Mouse (Mus musculus): ENCODE results near the gene Mreg.

The Mreg gene

DNA sequence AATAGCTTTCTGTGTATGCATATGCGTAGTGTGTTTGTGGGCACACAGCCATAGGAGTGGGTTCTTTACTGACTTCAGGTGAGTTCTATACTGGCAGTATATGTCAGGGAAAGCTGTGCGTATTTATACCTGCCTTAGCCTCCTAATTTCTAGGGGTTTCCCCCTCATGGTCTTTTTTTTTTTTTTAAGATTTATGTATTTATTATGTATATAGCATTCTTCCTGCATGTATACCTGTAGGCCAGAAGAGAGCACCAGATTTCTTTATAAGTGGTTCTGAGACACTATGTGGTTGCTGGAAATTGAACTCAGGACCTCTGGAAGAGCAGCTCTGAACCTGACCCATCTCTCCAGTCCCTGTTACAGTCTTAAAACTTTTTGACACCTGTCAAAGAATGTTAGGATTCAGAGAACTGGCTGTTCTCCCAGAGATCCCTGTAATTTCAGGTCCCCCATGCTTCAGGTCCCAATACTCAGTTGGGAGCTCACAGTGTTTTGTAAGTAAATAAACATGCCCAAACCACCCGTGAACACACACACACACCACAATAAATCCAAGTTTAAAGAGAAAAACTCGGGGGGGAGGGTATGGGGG lies 14.9 kb upstream of the Mreg start:
- no peak for DNase-seq

DNA sequence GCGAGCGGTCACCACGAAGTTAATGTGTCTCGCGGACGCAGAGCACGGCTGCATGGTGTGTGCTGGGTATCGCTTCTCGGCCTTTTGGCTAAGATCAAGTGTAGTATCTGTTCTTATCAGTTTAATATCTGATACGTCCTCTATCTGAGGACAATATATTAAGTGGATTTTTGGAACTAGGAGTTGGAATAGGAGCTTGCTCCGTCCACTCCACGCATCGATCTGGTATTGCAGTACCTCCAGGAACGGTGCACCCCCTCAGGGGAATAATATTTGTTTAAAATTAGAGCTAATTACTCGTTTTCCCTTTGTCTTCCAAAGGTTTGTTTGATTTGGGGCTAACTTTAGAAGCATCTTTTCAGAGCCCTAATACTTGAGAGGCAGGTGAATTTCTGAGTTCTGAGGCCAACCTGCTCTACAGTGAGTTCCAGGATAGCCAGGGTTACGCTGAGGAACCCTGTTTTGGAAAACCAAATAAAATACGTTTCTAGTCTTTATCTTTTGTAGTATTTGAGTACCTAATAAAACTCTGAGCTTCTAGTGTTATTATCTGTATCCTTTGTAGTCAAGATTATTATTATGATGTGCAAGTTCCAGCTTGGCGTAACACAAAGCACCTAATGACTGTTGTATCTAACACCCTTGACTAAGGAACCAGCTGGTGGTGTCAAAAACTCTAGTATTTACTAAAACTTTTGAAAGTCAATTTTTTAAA lies 14.2 kb upstream of the Mreg start:
- no peak for DNase-seq

DNA sequence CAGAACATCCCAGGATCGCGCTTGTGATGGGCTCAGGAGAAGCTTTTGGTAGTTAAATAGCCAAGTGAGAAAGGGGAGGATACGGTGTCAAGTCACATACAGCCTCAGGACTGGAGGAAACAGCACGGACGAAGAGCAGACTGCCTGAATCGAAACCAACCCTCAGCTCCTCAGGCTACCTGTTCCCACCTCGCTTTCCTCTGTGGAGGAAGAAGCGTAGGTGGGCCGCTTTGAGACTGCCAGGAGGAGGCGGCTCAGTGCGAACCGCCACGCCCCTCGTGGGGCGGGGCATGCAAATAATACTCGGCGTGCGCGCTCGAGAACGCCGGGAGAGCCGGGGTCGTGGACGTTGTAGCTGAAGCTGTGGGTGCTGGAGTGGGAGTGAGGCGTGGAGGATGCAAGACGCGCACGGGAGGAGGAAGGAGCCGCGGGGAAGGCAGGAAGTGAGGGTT lies 13.6 kb upstream of the Mreg start:
- DNase-seq, result peak; percentile 79

DNA sequence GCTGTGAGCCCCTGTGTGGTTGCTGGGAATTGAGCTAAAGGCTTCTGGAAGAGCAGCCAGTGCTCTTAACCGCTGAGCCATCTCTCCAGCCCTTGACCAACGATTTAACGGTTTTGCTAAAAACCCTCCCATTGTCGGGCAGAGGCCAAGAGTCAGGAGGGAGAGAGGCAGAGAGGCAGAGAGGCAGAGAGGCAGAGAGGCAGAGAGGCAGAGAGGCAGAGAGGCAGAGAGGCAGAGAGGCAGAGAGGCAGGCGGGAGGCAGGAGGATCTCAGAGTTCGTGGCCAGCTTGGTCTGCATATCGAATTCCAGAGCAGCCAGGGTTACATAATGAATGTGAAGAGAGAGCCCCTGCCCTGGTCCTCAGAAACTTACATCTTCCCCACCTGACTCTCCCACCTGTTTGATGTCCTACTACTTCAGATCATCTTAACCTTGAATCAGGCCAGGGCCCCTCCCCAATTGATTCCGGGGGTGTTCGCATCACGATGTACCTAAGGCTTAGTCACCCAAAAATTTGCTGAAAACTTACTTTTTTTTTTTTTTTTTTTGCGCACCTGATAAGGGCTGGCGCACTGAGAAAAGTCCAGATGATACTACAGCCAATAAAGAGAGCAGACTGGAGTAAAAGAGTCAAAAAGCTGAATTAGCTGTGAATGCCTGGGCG lies 13.1 kb upstream of the Mreg start:
- no peak for DNase-seq

DNA sequence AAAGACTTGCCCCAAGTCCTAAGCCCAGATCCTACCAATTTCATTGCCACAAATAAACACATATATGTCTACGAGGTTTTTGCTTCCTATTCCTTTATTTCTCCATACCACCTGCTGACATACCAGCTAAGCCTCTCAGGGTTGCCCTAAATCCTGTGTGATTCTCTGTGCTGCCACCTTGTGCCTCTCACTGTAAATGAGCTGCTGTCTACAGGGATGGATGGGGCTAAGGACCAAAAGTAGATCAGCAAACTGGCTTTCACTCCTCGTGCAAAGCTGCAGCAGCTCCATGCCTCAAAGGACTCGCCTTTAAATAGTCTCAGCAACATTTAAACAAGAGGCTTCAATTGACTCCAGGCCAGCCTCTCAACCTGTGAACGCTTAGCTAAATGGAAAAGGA lies 7.9 kb upstream of the Mreg start:
- DNase-seq, result peak; percentile 38

DNA sequence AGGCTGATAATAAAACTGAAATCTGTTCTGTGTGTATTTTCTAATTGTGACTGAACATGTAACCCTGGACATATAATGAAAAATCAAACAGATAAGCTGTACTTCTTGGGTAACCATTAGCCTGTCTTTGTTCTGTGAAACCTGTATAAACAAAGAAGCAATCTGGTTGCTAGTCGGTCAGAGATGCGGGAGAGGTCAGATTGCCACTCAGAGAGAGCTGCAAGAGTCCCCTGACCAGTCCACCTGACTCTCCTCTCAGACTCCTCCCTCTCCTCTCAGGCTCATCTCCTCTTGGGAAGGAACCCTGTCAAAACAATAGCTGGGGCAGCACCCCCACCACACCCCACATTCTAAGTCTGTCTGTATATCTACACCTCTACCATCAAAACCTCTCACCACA lies 7.0 kb upstream of the Mreg start:
- DNase-seq, result no peak

DNA sequence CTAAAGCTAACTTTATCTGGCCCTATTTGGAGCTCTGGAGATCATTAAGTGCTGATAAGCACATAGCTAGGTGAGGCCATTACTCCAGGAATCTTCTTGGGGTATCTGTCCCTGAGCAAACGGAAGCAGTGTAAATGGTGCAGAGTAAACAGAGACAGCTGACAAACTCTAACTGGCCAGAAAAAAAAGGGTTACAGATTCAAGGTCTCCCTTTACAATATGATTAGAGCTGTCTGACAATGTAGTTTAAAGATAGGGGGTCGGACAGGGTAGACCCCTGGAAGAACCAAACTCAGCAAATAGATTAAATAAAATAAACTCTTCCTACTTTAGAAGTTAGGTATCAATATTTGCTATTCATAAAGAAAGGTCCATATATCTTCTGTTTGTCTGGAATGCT lies 6.5 kb upstream of the Mreg start:
- no peak for DNase-seq

DNA sequence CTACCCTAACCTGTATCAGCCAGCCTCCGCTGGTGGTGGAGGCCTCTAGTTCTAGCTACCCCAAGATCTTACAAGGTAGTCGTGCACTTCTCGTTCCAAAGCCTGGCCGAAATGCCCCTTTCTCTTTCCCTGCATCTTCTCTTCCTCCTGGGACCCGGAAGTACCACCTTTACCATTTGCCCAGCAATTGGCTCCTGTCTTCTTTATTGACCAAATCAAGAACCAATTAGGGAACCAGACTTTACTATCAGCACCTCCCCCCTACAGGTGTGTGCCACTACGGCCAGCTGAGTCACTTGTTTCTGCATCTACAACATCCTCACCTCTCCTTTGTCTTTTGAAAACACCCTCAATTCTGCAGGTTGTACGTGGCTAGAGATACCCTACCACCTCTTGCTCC lies 4.7 kb upstream of the Mreg start:
- no peak for DNase-seq

DNA sequence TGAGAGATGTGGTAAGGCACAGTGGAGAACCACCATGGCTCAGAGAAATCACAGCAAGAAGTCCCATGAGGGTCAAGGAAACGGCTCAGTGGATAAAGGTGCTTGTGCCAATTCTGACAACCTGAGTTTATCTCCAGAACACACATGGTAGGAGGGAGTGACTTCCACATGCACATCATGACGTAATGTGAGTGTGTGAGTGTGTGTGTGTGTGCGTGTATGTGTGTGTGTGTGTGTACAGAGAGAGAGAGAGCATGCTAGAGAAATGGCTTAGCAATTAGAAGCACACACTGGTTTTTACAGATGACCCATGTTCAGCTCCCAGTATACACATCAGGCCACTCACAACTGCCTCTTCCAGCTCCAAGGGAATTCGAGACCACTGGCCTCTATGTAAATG lies 3.1 kb upstream of the Mreg start:
- DNase-seq, result no peak

DNA sequence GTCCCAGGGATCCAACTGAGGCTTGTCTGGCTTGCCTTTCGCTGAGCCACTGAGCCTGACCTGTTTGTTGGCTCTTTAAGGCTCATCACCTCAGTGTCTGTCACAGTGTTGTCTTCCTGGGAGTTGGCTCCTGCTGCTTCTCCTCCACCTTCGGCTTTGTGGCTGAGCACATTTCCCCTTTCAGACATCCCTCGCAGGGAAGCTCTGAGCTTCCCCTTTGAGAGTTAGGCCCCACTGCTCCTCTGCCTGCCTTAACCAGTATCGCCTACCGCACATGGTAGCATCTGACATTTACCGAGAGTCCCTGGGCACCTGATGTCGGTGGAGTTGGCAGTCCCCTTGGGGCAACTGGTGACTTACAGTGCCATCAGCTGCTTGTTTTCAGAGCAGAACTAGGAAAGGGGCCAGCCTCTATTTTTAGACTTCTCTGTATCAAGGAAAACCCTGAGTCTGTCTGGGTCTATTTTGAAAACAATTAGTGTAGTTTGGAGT lies 2.4 kb upstream of the Mreg start:
- no peak for DNase-seq

DNA sequence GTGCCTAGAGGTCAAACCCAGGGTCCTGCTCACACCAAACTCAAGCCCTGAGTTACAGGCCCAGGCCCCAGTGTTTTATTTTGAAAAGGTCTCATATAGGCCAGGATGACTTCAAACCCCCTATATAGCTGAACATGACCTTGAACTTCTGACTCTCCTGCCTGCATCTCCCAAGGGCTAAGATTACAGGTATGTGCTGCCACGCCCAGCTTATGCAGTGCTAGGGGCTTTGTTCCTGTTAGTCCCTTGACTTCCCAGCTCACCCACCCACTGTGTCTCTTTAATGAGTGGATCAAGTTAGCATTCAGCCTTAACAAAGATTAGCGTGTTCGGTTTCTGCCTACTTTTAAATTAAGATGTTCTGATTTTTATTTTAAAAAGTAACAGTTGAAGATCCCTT lies 1.8 kb upstream of the Mreg start:
- no peak for DNase-seq

DNA sequence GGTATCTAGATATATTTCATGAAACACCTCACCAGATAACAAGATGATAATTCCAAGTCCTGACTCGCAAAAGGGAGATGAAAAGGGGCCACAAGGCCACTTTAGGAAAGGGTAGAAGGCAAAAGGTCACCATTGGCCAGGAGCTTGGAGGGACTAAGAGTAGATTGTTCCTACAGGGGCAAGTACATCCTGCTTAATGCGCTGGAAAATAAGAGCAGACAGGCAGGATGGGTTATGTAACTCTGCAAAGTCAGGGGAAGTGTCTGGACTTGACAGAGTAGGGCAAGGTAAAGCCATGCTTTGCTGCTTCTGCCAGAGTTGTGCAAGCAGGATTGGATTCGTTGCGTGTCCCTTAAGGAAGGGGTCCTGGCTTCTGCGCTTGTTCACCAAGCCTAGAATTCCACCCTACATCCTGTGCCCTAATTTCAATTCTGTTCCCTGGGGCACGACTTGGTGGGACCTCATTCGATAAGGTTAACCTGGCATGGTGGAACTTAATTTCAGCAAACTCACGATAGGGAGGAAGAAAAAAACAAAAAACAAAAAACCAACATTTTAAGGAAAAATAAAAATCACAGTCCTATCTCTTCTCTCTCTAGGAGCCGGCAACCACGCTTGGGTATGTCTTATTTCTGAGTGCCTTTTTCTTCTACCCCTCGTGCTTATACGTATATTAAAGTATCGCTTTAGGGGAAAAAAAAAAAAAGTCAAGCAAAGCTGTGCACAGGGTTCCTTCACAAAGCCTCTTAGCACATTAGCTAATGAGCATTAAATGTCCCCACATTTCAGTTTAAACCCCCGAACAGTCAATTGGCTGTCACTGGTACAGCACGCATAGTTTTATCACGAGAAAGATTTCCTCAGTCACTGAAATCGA lies 1.1 kb downstream of the Mreg start:
- DNase-seq, result no peak

DNA sequence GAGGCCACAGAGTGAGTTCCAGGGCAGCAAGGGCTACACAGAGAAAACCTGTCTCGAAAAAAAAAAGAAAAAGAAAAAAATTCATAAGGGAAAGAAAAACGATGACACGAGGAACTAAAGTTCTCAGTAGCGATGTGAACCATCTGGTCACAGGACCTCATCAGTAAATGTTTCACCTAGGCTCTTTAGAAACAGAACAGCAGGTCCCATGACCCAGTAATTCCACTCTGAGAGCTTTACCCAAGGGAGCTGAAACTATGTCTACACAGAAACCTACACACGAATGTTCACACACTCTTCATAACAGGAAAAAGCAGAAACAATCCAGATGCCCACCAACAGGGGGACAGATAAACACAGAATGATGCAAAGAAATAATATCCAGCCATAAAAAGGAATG lies 4.0 kb downstream of the Mreg start:
- no peak for DNase-seq

DNA sequence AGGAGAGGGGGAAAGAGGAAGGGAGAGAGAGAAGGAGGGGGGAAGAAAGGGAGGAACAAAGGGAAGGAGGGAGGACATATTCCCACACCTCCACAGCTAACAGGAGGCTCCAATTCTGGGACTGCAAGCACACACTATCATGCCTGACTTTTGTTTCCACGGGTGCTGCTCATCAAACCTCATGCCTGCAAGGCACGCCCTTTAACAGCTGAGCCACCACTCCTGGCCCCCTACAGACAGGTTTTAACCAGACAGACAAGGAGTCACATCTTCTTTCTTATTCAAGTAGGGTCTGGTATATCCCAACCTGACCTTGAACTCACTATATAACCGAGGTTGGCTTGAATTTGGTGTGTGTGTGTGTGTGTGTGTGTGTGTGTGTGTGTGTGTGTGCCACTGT lies 7.0 kb downstream of the Mreg start:
- DNase-seq, result no peak

DNA sequence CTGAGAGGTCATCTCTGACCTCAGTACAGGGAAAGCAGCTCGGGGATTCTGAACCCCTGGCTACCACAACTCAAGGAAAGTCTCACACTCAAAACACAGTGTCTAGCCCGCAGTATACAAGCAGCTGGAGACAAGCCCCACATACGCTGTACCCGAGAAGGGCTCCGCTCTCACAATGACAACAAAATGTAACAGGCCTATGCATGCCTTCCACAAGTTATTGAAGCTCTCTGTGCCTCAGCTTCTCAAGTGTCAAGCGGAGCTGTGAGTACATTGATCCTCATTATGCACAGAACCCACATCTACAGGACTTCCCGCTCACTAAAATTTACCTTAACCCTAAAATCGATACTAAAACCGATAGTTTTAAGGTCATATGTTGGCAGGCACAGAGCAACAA lies 8.9 kb downstream of the Mreg start:
- DNase-seq, result no peak

DNA sequence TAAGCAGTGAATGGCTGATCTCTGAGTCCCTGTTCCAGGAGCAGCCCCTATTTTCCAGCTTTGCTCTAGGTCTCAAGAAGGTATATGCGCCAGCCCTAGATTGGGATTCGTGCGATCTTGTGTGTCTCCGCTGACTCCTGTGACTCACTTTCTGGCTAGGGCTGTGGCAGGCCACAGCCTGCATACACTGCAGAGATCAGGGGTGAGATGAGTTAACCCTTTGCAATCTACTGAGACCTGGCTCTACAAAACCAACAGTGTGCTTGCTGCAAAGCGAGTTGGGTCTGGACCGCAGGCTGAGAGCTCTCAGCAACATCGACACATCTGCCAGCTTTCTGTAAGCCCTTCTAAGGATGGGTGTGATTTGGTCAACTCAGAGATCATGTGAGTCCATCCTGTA lies 9.4 kb downstream of the Mreg start:
- no peak for DNase-seq

DNA sequence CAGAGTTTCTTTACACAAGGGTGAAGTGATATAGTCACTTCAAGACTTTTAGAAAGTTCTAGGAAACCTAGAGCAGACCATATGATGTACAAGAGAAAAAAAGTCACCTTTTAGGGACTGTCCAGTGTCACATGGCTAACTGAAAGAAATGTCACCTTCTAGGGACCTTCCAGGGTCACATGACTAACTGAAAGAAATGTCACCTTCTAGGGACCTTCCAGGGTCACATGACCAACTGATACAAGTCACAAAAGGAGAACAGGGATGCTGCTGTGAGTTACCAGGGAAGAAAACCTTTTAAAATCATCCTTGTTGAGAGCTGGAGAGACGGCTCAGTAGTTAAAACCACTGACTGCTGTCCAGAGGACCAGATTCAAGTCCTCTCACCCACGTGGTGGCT lies 10.0 kb downstream of the Mreg start:
- no peak for DNase-seq

DNA sequence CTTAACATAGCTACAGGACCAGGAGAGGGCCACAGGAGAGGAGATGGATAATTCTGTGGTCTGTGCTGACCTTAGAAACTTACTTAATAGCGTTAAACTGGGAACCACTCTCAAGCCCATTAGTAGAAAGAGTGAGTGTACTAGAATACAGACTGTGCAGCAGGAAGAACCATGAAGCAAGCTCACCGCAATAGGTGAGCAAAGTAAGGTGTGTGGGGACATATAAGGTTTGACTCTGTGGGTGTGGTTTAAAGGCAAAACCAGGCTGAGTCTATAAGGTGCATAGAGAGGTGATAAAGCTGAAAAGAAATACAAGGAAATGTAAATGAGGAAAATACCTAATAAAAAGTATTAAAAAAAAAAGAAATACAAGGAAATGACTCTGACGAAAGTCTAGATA lies 11.0 kb downstream of the Mreg start:
- DNase-seq, result no peak

DNA sequence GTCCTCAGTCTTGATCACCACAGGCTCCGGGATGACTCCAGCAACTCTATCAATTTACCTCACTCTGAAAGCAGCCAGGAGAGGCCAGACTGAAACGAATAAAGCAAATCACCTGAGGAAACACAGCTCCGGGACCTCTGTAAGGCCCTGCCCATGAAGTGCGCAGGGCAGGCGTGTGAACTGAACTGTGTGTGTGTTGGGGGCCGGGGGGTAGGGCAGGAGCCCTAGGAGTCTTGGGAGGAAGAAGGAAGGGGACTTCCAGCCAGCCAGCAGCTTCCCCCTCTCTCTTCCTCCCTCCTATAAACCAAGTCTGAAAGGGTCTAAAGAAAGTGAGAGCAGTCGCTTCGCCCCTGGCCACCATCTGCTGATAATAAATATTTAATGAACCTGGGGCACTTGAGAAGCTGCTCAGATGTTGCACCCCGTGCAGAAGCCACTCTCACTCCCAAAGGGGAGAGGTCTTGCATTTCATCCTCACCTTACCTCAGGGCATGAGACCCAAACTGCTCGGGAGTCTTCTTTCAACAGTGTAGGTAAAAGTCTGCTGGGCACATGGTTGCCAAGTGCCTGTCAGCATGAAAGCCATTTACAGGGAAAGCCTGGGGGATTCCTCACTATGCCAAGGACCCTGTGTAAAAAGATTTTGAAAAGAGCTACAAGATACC lies 13.8 kb downstream of the Mreg start:
- DNase-seq, result no peak

DNA sequence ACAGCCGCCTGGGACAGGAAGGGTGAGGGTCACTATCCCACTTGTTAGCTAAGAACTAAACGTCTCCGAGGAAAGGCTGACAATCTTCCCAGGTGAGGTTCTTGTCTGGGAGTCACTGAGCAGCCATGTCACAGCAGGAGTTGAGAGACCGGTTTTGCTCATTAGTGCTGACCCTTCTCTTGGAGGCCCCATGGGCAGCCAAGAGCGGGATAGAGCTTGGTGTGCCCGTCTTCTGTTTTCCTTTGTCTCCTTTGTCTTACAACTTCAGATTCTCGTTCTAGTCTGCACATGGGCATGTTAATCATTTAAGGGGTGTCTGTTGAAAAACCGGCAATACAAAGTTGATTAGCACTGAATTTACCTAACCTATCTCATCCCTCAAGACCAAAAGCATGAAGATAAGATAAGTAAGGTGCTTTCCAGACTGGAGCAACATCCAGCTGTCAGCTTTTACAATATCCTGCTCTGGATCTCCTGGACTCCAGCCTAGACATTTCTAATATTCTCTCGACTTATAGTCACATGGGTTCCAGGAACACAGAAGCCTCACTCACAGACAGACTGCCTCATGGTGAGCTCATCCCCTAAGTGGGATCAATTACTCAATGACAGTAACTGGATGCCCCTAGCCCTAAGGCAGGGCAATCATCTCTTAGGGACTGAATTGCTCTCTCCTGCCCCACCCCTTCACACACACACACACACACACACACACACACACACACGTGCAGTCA lies 15.3 kb downstream of the Mreg start:
- no peak for DNase-seq

DNA sequence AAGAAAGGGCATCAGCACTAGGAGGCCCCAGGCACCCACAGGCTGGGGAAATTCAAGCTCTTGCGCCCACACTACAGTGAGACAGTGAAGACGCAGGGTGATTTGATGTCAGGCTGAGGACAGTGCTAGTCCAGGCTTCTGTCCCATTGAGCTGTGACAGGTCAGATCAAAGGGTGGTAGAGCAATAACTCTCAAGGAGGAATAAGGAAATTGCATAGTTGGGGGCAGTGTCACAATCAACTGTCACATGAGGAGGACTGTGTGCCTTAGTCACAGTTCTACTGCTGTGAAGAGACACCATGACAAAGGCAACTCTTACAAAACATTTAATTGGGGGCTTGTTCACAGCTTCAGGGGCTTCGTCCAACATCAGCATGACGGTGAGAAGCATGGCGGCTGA lies 16.0 kb downstream of the Mreg start:
- DNase-seq, result no peak

DNA sequence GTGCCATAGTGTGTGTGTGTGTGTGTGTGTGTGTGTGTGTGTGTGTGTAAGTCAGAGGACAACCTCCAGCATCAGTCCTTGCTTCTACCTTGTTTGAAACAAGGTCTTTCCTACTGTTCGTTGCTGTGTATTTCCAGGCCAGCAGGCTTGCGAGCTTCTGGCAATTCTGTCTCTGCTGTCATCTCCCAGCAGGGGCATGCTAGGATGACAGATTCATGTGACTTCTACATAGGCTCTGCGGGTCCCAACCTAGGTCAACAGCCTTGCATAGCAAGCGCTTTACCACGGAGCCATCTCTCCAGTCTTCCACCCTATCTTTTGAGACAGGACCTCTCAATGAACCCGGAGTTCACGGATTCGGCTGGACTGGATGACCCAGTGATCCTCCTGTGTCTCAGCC lies 20.7 kb downstream of the Mreg start:
- no peak for DNase-seq
